Comparison of ENCODE assay signal across 8 mouse cellular contexts in genomic region chr1:193382435-193382834, GRCm38 (mm10). TPM values are rescaled to one million over a fixed set of nuclear protein-coding genes. Genes with fewer than 3 reads are reported as not detected.
A peak's percentile ranks its signal among the peaks of the same experiment; 100 is the strongest.
DNase-seq lines count a peak whose midpoint lies in the region; ATAC-seq lines count a peak whose summit lies in the region.

No protein-coding gene starts in this region.

- H3K36me3 ChIP-seq in hindbrain, embryonic 11.5 days (ENCODE audit: control insufficient read depth, insufficient read depth, low read length), result no peaks in the 10 kb centered on the region
- H3K36me3 ChIP-seq in neural tube, embryonic 12.5 days, result no peaks in the 10 kb centered on the region

- no peak overlapping the region for H3K27ac ChIP-seq in hindbrain, embryonic 11.5 days (ENCODE audit: low read depth, low read length)
- H3K27ac ChIP-seq in neural tube, embryonic 12.5 days, result no peak overlapping the region

- peak overlapping the region; percentile 14 for H3K4me3 ChIP-seq in hindbrain, embryonic 11.5 days (ENCODE audit: low read depth, low read length)
- 0 out of 2 replicates have a peak overlapping the region, but pooled peaks have one; percentile 5 for H3K4me3 ChIP-seq in neural tube, embryonic 12.5 days

- H3K27me3 ChIP-seq in hindbrain, embryonic 11.5 days (ENCODE audit: control insufficient read depth, insufficient read depth, low read length), result no peaks in the 10 kb centered on the region
- no peaks in the 10 kb centered on the region for H3K27me3 ChIP-seq in neural tube, embryonic 12.5 days (replicated peaks)

- H3K4me1 ChIP-seq in hindbrain, embryonic 11.5 days (replicated peaks; ENCODE audit: control insufficient read depth, insufficient read depth, low read length), result peaks cover 6% of the 10 kb centered on the region
- peaks cover 13% of the 10 kb centered on the region for H3K4me1 ChIP-seq in neural tube, embryonic 12.5 days

- H3K9ac ChIP-seq in hindbrain, embryonic 11.5 days (ENCODE audit: low read depth, low read length), result peak overlapping the region; percentile 2; the same call in 1 of the 2 replicates
- no peak overlapping the region for H3K9ac ChIP-seq in neural tube, embryonic 12.5 days

- peak; percentile 44 to 56 for DNase-seq in B cell, adult 2 months
- peak; percentile 85 for DNase-seq in hindbrain, embryonic 11.5 days (ENCODE audit: low spot score)
- peak; percentile 53 for DNase-seq in liver
- no peak for DNase-seq in frontal cortex, postnatal 25 days (ENCODE audit: low spot score in 2 of 2)
- DNase-seq in left cerebral cortex, postnatal 25 days (ENCODE audit: low spot score in 2 of 2), result no peak
- DNase-seq in frontal cortex, adult 2 months (ENCODE audit: extremely low spot score in 1 of 2, low spot score in 1 of 2), result no peak

- peak; percentile 57 for ATAC-seq in activated CD4-positive, CD25-positive, alpha-beta regulatory T cell, adult 4 months
- peak; percentile 83 for ATAC-seq in hindbrain, embryonic 11.5 days (ENCODE audit: low FRiP score)
- peak; percentile 76 for ATAC-seq in neural tube, embryonic 12.5 days (ENCODE audit: low FRiP score, low read depth)

- no peaks in the 10 kb centered on the region for H3K9me3 ChIP-seq in hindbrain, embryonic 11.5 days (ENCODE audit: control insufficient read depth, low read length)
- H3K9me3 ChIP-seq in neural tube, embryonic 12.5 days, result no peaks in the 10 kb centered on the region

- intact Hi-C loops in left cerebral cortex, postnatal 25 days (cut with DNase I), result loop anchor here (2.0 to 10.0 kb wide), 2 partner anchors 174 to 842 kb away; no protein-coding TSS in a partner anchor

- H3K4me2 ChIP-seq in hindbrain, embryonic 11.5 days (replicated peaks; ENCODE audit: low read depth, low read length), result peak overlapping the region; percentile 15
- peak overlapping the region; percentile 52 for H3K4me2 ChIP-seq in neural tube, embryonic 12.5 days (replicated peaks)

- WGBS in hindbrain, embryonic 11.5 days, result 0% methylated on average over 8 of the region's 8 CpGs
- WGBS in neural tube, embryonic 12.5 days, result under 1% methylated on average over 8 of the region's 8 CpGs

RNA-seq across cellular contexts. Expression of gene Camk1g, which starts 12.3 kb away (rescaled TPM):
- not detected for polyA plus RNA-seq in activated CD4-positive, CD25-positive, alpha-beta regulatory T cell, adult 4 months (2017; shearing (Covaris generic))
- 12.2 and 13.7 TPM in 2 replicates for polyA plus RNA-seq in hindbrain, embryonic 11.5 days (2014; fragmentation: Nextera tagmentation; extraction: Ambion mirVana)
- polyA plus RNA-seq in neural tube, embryonic 12.5 days (2016; fragmentation: Nextera tagmentation; extraction: Ambion mirVana), result 16.7 and 18.6 TPM in 2 replicates
- 10 to 100 TPM; 36.9 to 51.0 TPM for total RNA-seq in left cerebral cortex, postnatal 25 days (2021)
- 28.4 and 35.9 TPM in 2 replicates for polyA plus RNA-seq in frontal cortex, adult 2 months (2012; rRNA removed)

Comparison
In these comparisons a context has a peak if more than half of its experiments do, and no peak if none do; other contexts are left out.
1. DNase-seq: peak in B cell, adult 2 months (2 of 2), hindbrain, embryonic 11.5 days (single experiment) and liver (single experiment); none in frontal cortex, postnatal 25 days (0 of 2), left cerebral cortex, postnatal 25 days (0 of 2) and frontal cortex, adult 2 months (0 of 2).
2. RNA of gene Camk1g, which starts 12.3 kb away (polyA plus RNA-seq): 28.4 to 35.9 TPM in frontal cortex, adult 2 months, 16.7 to 18.6 TPM in neural tube, embryonic 12.5 days and 12.2 to 13.7 TPM in hindbrain, embryonic 11.5 days; not detected in activated CD4-positive, CD25-positive, alpha-beta regulatory T cell, adult 4 months; every median in the first group is over 10 times any median in the second.
3. Peak in every context shown above with its lines, with median percentiles within 50 percentile points of each other: ATAC-seq.